Mouse (Mus musculus) heart, postnatal 25 days (tissue): ENCODE results near the gene Eya2. TPM values are rescaled to one million over a fixed set of nuclear protein-coding genes. Genes with fewer than 3 reads are reported as not detected.

Experiments used
- DNase-seq: peaks from one replicate; pipeline ENCODE4 v3.0.0; 2022; ENCODE audit warnings: low spot score
- intact Hi-C: fragments of 180-260 bp; cut with DNase I; formaldehyde crosslinking; loops from one replicate; pipeline ENCODE4 v1.15.1; 2025
- total RNA-seq, 2 experiments: library from RNA; stranded (reverse); gene quantifications; 2 replicates each; pipeline ENCODE4 v1.2.3; 2021

The Eya2 gene
- total RNA-seq, 2 experiments from 2014 or later, result 1.4 to 1.8 TPM

DNA sequence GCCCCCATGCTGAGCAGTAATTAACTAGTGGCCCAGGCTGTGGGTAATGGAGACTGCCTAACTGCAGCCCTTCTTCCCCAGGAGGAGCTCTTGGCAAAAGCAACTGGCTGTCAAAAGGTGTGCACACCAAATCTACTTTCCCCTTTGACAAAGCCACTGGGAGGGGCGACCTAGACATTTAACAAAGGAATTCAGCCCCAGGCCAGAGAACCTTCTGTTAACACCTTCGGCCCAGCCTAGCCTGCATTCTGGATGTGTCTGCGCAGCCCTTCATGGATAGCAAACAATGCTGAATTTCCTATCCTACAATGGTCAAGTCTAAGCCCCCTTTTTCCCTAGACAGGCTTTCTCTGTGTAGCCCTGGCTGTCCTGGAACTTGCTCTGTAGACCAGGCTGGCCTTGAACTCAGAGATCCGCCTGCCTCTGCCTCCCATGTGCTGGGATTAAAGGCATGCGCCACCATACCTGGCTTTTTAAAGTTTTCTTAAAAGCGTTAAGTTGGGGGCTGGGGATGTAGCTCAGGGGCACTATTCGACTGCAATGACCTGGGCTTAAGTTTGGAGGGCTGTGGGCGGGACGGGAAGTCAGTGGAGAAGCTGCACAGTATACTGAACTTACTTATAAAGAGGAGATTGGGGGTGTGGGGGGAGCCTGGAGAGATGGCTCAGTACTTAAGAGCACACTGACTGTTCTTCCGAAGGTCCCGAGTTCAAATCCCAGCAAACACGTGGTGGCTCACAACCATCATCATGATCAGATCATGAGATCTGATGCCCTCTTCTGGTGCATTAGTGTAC lies 213.5 kb downstream of the Eya2 start:
- intact Hi-C loops, result no loop called here
- no peak for DNase-seq

DNA sequence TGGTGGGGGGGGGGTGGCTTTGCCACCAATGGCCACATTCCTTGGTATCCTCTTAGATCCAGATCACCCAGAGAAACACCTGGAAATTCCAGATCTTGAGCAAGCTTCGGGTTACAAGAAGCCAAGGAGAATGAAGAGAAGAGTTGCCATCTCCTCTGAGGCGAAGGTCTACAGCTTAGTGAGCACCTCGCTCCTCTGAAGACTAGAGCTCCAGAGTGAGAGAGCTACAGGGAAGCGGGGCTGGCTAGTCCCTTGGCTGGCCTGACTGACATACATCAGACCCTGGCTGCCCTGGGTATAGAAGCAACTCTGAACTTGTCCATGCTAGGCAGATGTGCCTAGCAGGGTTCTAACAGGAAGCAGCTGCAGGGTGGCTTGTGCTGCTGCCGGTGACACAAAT lies 214.3 kb downstream of the Eya2 start:
- no peak for DNase-seq
- intact Hi-C loops, result no loop called here

DNA sequence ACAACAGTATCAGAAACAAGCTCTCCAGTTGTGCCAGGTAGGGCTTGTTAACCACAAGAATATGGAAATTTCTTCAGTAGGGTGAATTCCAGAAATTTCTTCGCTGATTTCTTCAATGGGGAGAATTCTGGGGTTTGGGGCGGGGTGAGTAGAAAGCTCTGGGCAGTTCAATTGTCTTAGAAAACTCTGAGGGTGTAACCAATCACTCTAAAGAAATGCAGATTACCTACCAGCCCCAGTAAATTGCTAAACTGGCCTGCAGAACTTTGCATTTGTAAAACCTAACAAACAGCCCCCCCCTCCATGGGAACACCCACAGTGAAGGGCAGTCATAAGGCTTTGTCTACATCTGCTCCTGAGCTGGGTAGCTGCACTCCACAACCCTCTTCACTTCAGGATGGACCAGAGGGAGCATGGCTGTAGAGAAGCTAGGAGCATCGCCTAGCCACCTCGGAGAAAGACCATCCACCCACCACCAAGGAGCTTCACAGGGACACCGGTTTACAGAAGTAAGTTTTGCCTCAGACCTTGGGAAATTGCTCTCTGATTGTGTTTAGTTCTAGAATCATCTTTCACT lies 215.2 kb downstream of the Eya2 start:
- intact Hi-C loops, result no loop called here
- no peak for DNase-seq

GRCm38 (mm10) chr2:165811536-165811935 lies 216.7 kb downstream of the Eya2 start:
- intact Hi-C loops, result no loop called here
- no peak for DNase-seq

GRCm38 (mm10) chr2:165812889-165813288 lies 218.1 kb downstream of the Eya2 start:
- no peak for DNase-seq
- intact Hi-C loops, result no loop called here

GRCm38 (mm10) chr2:165815103-165815880 lies 220.5 kb downstream of the Eya2 start:
- no peak for DNase-seq
- intact Hi-C loops, result no loop called here

DNA sequence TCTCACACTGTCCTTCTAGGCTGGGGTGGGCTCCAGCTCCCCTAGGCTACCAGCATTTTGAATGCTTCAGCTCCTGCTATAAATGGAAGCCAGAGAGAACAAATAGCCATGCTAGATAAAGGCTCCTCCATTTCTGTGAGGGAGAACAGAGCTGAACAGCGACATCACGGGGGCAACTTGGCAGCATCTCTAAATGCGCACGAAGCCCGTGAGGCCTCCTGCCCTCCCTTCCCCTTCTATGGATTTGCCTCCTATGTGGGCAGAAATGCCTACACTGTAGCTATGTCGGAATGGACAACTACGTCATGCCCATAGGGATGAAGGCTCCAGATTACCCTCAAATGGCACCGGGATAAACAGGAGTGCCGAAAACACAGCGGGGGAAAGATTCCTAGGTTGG lies 222.6 kb downstream of the Eya2 start:
- DNase-seq, result no peak
- intact Hi-C loops, result no loop called here

GRCm38 (mm10) chr2:165818570-165818969 lies 223.7 kb downstream of the Eya2 start:
- DNase-seq, result no peak
- intact Hi-C loops, result no loop called here

GRCm38 (mm10) chr2:165818985-165819948 lies 224.4 kb downstream of the Eya2 start:
- DNase-seq, result peak; percentile 52
- intact Hi-C loops, result loop anchor here (1.0 kb wide), 1 partner anchor 95 kb away; no protein-coding TSS in a partner anchor

GRCm38 (mm10) chr2:165820073-165820472 lies 225.2 kb downstream of the Eya2 start:
- intact Hi-C loops, result loop anchor here (2.0 kb wide), 1 partner anchor 227 kb away; no protein-coding TSS in a partner anchor
- no peak for DNase-seq

- intact Hi-C loops, result loop anchor here (2.0 kb wide), 1 partner anchor 226 kb away; no protein-coding TSS in a partner anchor
- DNase-seq, result no peak
Measured at GRCm38 (mm10) chr2:165820504-165821095, 225.8 kb downstream of the Eya2 start.

Other genes starting within 250 kb of the Eya2 start
- gene Zfp663, start 226.3 kb upstream of the Eya2 start, total RNA-seq, result not detected
- gene Zfp334, start 206.8 kb upstream of the Eya2 start, total RNA-seq, result 1 to 10 TPM; 2.2 to 2.4 TPM
- under 1 TPM in 1 of 2 experiments, not detected in 1; 0.06 TPM for gene Ocstamp, start 194.6 kb upstream of the Eya2 start, total RNA-seq
- under 1 TPM; 0.20 to 0.52 TPM for gene Slc13a3, start 121.8 kb upstream of the Eya2 start, total RNA-seq
- gene Trp53rka, start 101.7 kb upstream of the Eya2 start, total RNA-seq, result 10 to 100 TPM in 1 of 2 experiments, 1 to 10 TPM in 1; 9.6 to 10.8 TPM
- 1 to 10 TPM; 4.1 to 4.2 TPM for gene Slc2a10, start 91.2 kb upstream of the Eya2 start, total RNA-seq